Mouse (Mus musculus) cerebellum, adult 2 months (tissue): ENCODE results near the gene Slc22a15. TPM values are rescaled to one million over a fixed set of nuclear protein-coding genes. Genes with fewer than 3 reads are reported as not detected.

Experiments
- DNase-seq, 2 experiments: peaks; one replicate each; pipeline ENCODE4 v3.0.0; 2021
- H3K27ac ChIP-seq: fragments of 200-500 bp; 2 replicates; pipeline ENCODE4 v1.5.1; 2012; ENCODE audit warnings: low read length, control low read depth, inconsistent platforms; ENCODE audit not compliant: insufficient read depth
- H3K27me3 ChIP-seq: fragments of 200-500 bp; 2 replicates; pipeline ENCODE4 v1.6.1; 2012; ENCODE audit warnings: inconsistent platforms, mild to moderate bottlenecking, low read length, moderate library complexity; ENCODE audit not compliant: control insufficient read depth, insufficient read depth
- H3K4me1 ChIP-seq: fragments of 200-500 bp; 2 replicates; pipeline ENCODE4 v1.6.1; 2011; ENCODE audit warnings: low read length; ENCODE audit not compliant: control insufficient read depth, insufficient read depth
- H3K4me3 ChIP-seq: fragments of 200-500 bp; replicated peaks from 2 replicates; pipeline ENCODE3; 2011; ENCODE audit warnings: mild to moderate bottlenecking, low read depth, low read length, control low read depth; ENCODE audit not compliant: insufficient read depth
- CTCF ChIP-seq: fragments of 200-500 bp; IDR thresholded peaks from 2 replicates; pipeline ENCODE4 v1.5.1; 2011; ENCODE audit warnings: low read depth, mild to moderate bottlenecking, control low read depth, low read length, moderate library complexity, borderline replicate concordance; ENCODE audit not compliant: insufficient read depth
- POLR2A ChIP-seq: fragments of 200-500 bp; IDR thresholded peaks from 2 replicates; pipeline ENCODE4 v1.6.1; 2011; ENCODE audit warnings: low read length, control low read depth, borderline replicate concordance; ENCODE audit not compliant: insufficient read depth
- WGBS: fragments of 180-500 bp; shearing (Covaris S2); methylation state at CpG from one replicate; pipeline ENCODE4 v1.1.7; 2018; 5-methylcytosine and 5-hydroxymethylcytosine counted together
- polyA plus RNA-seq: library from polyadenylated mRNA; depleted of rRNA; stranded (reverse); fragments of >200 nt; gene quantifications from 2 replicates; pipeline ENCODE4 v1.2.3, GENCODE M21; 2012

The Slc22a15 gene
- polyA plus RNA-seq, 1 experiment: 14.8 TPM

GRCm38 (mm10) chr3:101914266-101914665 is 10.0 kb downstream of the Slc22a15 start:
- peaks cover 10% of the 10 kb centered on the region for H3K4me1 ChIP-seq
- no peaks in the 10 kb centered on the region for H3K27me3 ChIP-seq
- DNase-seq: no peak
- no peak overlapping the region for H3K4me3 ChIP-seq
- TF ChIP-seq POLR2A (no peak), CTCF (no peak)
- WGBS: 81% methylated on average over 5 of the region's 5 CpGs
- no peak overlapping the region for H3K27ac ChIP-seq

- no peak for DNase-seq
- H3K27me3 ChIP-seq: no peaks in the 10 kb centered on the region
- H3K4me3 ChIP-seq: no peak overlapping the region
- H3K27ac ChIP-seq: no peak overlapping the region
- 72% methylated on average over 6 of the region's 6 CpGs for WGBS
- peaks cover 10% of the 10 kb centered on the region for H3K4me1 ChIP-seq
- TF ChIP-seq CTCF: no peak
- TF ChIP-seq POLR2A: no peak
These were observed 12.2 kb downstream of the Slc22a15 start for GRCm38 (mm10) chr3:101912041-101912440.

DNA sequence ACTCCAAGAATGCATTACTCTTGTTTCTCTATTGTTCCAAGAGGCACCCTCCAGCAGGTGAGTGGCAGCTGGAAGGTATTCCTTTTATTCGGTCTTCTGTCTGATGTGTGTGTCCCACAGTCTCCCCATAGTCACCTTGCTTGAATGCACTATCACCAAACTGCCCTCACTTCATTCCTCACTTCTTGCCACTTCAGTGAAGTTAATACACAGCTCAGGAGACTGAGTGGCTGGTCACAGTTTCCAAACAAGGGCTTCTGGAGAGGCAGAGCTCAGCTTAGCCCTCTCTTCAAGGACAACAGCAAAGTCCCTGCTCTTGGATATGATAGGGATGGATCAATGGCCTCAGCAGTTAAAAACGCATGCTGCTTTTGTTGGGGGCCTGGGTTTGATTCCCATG is 17.2 kb downstream of the Slc22a15 start:
- no peak overlapping the region for H3K4me3 ChIP-seq
- no peak overlapping the region for H3K27ac ChIP-seq
- peaks cover 10% of the 10 kb centered on the region for H3K4me1 ChIP-seq
- 63% methylated on average over 2 of the region's 2 CpGs for WGBS
- TF ChIP-seq CTCF (no peak), POLR2A (no peak)
- DNase-seq: no peak
- no peaks in the 10 kb centered on the region for H3K27me3 ChIP-seq

DNA sequence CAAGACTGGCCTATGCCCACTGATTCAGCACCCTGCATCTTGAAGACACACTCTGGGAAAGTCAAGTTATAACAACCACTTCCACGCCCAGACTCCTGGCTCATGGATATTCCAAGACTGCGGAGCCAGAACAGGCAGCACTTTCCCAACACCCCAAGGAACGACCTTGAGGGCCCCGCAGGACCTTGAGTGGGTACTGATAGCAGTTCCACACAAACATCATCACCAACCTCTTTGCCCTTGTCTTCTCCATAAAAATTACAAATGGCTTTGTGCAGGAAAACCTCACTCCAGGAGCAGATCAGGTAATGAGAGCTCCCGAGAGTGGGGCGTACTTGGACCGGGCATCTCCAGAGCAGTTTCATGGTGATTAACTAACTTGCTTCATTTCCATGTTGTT is 19.5 kb downstream of the Slc22a15 start:
- Histone ChIP-seq H3K27ac (no peak overlapping the region), H3K4me3 (no peak overlapping the region), H3K4me1 (peaks cover 10% of the 10 kb centered on the region), H3K27me3 (no peaks in the 10 kb centered on the region)
- DNase-seq: no peak
- TF ChIP-seq CTCF (no peak), POLR2A (no peak)
- 85% methylated on average over 7 of the region's 7 CpGs for WGBS

GRCm38 (mm10) chr3:101903091-101903490 is 21.2 kb downstream of the Slc22a15 start:
- H3K4me1 ChIP-seq: peaks cover 10% of the 10 kb centered on the region
- peak in 1 of 2 experiments; percentile 35 for DNase-seq
- 50% methylated on average over 5 of the region's 5 CpGs for WGBS
- no peak overlapping the region for H3K4me3 ChIP-seq
- no peaks in the 10 kb centered on the region for H3K27me3 ChIP-seq
- H3K27ac ChIP-seq: no peak overlapping the region
- TF ChIP-seq POLR2A: no peak
- peak; percentile 6; the same call in 1 of the 2 replicates for TF ChIP-seq CTCF

GRCm38 (mm10) chr3:101902344-101902743 is 21.9 kb downstream of the Slc22a15 start:
- Histone ChIP-seq H3K27me3 (no peaks in the 10 kb centered on the region), H3K4me1 (peaks cover 10% of the 10 kb centered on the region), H3K4me3 (no peak overlapping the region), H3K27ac (no peak overlapping the region)
- TF ChIP-seq POLR2A (no peak), CTCF (no peak)
- 49% methylated on average over 7 of the region's 7 CpGs for WGBS
- DNase-seq: no peak

DNA sequence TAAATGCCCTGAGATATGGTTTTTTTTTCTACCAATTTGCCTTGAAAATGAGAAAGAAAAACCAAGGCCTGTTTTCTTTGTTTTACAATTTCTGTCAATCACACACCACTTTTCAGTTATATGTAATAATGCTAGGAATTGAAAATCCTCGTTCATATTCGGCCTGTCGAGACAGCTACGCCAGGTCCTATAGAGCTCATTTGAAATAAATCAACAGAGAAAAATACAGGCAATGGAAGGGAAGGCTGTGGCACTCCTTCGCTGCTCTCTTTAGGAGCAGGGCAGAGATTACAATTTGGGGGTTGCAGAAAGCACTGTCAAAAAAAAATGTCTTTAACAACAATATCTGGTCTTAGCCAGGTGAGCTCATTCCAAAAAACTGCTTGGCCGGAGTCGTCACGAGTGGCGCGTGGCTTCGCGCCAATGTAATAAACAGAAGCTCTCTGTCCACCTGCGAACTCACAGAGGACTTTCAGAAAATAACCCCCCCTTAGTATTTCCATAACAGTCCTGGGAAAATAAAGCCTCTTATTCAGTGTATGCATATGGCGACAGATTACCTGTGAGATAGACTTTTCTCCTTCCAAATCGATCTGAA is 26.8 kb downstream of the Slc22a15 start:
- 48% methylated on average over 15 of the region's 15 CpGs for WGBS
- H3K27me3 ChIP-seq: no peaks in the 10 kb centered on the region
- no peak overlapping the region for H3K4me3 ChIP-seq
- peak in 1 of 2 experiments; percentile 40 for DNase-seq
- no peak for TF ChIP-seq POLR2A
- no peak for TF ChIP-seq CTCF
- H3K4me1 ChIP-seq: no peaks in the 10 kb centered on the region; the same call in 1 of the 2 replicates
- H3K27ac ChIP-seq: no peak overlapping the region

DNA sequence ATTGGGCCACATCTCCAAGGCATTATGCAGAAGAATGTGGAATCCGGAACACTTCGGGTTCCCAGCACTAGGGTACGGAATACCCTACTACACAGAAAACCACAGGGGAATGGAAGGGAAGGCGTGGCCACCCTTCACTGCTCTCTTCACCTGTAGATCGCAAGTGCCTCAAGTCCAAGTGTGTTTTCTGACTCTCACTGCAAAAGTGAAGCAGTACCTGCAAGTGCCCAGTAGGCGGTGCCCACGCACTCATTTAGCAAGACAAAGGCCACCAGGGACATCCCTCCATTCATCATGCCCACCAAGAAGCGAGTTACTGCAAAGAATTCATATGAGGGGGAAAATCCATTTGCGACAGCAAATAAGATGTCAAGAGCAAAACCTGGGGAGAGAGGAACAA is 27.4 kb downstream of the Slc22a15 start:
- peak; percentile 96 for TF ChIP-seq CTCF
- TF ChIP-seq POLR2A: no peak
- no peak overlapping the region for H3K4me3 ChIP-seq
- no peaks in the 10 kb centered on the region for H3K27me3 ChIP-seq
- H3K27ac ChIP-seq: no peak overlapping the region
- no peaks in the 10 kb centered on the region; the same call in 1 of the 2 replicates for H3K4me1 ChIP-seq
- 41% methylated on average over 9 of the region's 9 CpGs for WGBS
- peak; percentile 79 to 82 for DNase-seq

GRCm38 (mm10) chr3:101895376-101895910 is 28.8 kb downstream of the Slc22a15 start:
- H3K4me3 ChIP-seq: no peak overlapping the region
- 83% methylated on average over 7 of the region's 7 CpGs for WGBS
- H3K27me3 ChIP-seq: no peaks in the 10 kb centered on the region
- no peak overlapping the region for H3K27ac ChIP-seq
- DNase-seq: no peak
- TF ChIP-seq CTCF (no peak), POLR2A (no peak)
- H3K4me1 ChIP-seq: no peaks in the 10 kb centered on the region
